In genomic region chr8:126979091-126979920, GRCm38 (mm10) we compare ENCODE assay signal across 9 mouse cellular contexts. TPM values are rescaled to one million over a fixed set of nuclear protein-coding genes. Genes with fewer than 3 reads are reported as not detected.
DNase-seq lines count a peak whose midpoint lies in the region; ATAC-seq and TF ChIP-seq lines count a peak whose summit lies in the region.
"Had no signal": no experiment of that assay in that cellular context is flagged by ENCODE, and none has a peak within 500 bp of the region (broad histone marks: within the 10 kb centered on the region; RNA-seq: fewer than 3 reads in every experiment).

No protein-coding gene starts in this region.

- H3K36me3 ChIP-seq in ES-Bruce4 (ENCODE audit: control insufficient read depth, insufficient read depth, low read length, poor library complexity, severe bottlenecking), result no peaks in the 10 kb centered on the region
- no peaks in the 10 kb centered on the region for H3K36me3 ChIP-seq in forebrain, embryonic 14.5 days (ENCODE audit: control insufficient read depth, insufficient read depth, low read length)
- H3K36me3 ChIP-seq in midbrain, embryonic 13.5 days, result no peaks in the 10 kb centered on the region

- TF ChIP-seq POLR2A in ES-Bruce4 (IDR thresholded peaks at IDR 0.05; ENCODE audit: insufficient read depth, low read length), result no peak

- no peaks in the 10 kb centered on the region for H3K27me3 ChIP-seq in ES-Bruce4 (ENCODE audit: control insufficient read depth, insufficient read depth, low read length, poor library complexity, severe bottlenecking)
- no peaks in the 10 kb centered on the region; the same call in 1 of the 2 replicates for H3K27me3 ChIP-seq in forebrain, embryonic 14.5 days (replicated peaks; ENCODE audit: control insufficient read depth, insufficient read depth, low read length)
- peaks cover 30% of the 10 kb centered on the region for H3K27me3 ChIP-seq in midbrain, embryonic 13.5 days

- TF ChIP-seq EP300 in ES-Bruce4 (IDR thresholded peaks at IDR 0.05; ENCODE audit: insufficient read depth, low read depth, low read length), result no peak

- no peaks in the 10 kb centered on the region for H3K9me3 ChIP-seq in ES-Bruce4 (replicated peaks; ENCODE audit: control insufficient read depth, insufficient read depth, low read length, poor library complexity, severe bottlenecking)
- no peaks in the 10 kb centered on the region for H3K9me3 ChIP-seq in forebrain, embryonic 14.5 days (replicated peaks; ENCODE audit: control insufficient read depth, low read length)
- H3K9me3 ChIP-seq in midbrain, embryonic 13.5 days, result no peaks in the 10 kb centered on the region

- H3K4me3 ChIP-seq in ES-Bruce4 (ENCODE audit: low read depth, low read length), result peak overlapping the region; percentile 36
- H3K4me3 ChIP-seq in forebrain, embryonic 14.5 days (ENCODE audit: low read depth, low read length), result peak overlapping the region; percentile 9; the same call in 1 of the 2 replicates
- H3K4me3 ChIP-seq in midbrain, embryonic 13.5 days (replicated peaks), result peak overlapping the region; percentile 11
- H3K4me3 ChIP-seq: erythroblast, embryonic 14.5 days had no signal

- ATAC-seq in forebrain, embryonic 14.5 days, result no peak
- ATAC-seq in midbrain, embryonic 13.5 days, result no peak

- no peaks in the 10 kb centered on the region for H3K4me1 ChIP-seq in ES-Bruce4 (ENCODE audit: control insufficient read depth, insufficient read depth, low read length)
- H3K4me1 ChIP-seq in forebrain, embryonic 14.5 days (ENCODE audit: control insufficient read depth, insufficient read depth, low read length), result no peaks in the 10 kb centered on the region
- H3K4me1 ChIP-seq in midbrain, embryonic 13.5 days (replicated peaks), result 0 out of 2 replicates have a peak, but pooled peaks cover 4% of the 10 kb centered on the region

- peak; percentile 59 for DNase-seq in 3T3-L1 (ENCODE audit: low read depth, low spot score)
- no peak for DNase-seq in forebrain, embryonic 14.5 days (ENCODE audit: low spot score)
- peak; percentile 31 for DNase-seq in kidney, postnatal 10 days
- DNase-seq in frontal cortex, postnatal 25 days (ENCODE audit: low spot score in 2 of 2), result no peak
- no peak for DNase-seq in cerebellum, postnatal 10 days
- DNase-seq in gastrocnemius, postnatal 10 days, result no peak

- H3K9ac ChIP-seq in ES-Bruce4 (ENCODE audit: low read depth, poor library complexity, severe bottlenecking), result no peak overlapping the region
- H3K9ac ChIP-seq in forebrain, embryonic 14.5 days (ENCODE audit: low read length), result no peak overlapping the region
- H3K9ac ChIP-seq in midbrain, embryonic 13.5 days (replicated peaks), result no peak overlapping the region

- no peak for TF ChIP-seq CTCF in ES-Bruce4 (IDR thresholded peaks at IDR 0.05; ENCODE audit: low read depth, low read length)

- no peak overlapping the region for H3K27ac ChIP-seq in ES-Bruce4 (ENCODE audit: insufficient read depth, low read length)
- H3K27ac ChIP-seq in forebrain, embryonic 14.5 days (ENCODE audit: low read depth, low read length), result no peak overlapping the region
- H3K27ac ChIP-seq in midbrain, embryonic 13.5 days, result no peak overlapping the region

- H3K4me2 ChIP-seq in forebrain, embryonic 14.5 days (ENCODE audit: low read length), result peak overlapping the region; percentile 36
- H3K4me2 ChIP-seq in midbrain, embryonic 13.5 days (replicated peaks), result peak overlapping the region; percentile 28

- 27% methylated on average over 27 of the region's 27 CpGs for WGBS in forebrain, embryonic 14.5 days
- WGBS in midbrain, embryonic 13.5 days, result 25% methylated on average over 27 of the region's 27 CpGs

RNA-seq across cellular contexts. Expression of gene Rbm34, which starts 8.4 kb away (rescaled TPM):
- polyA plus RNA-seq in ES-Bruce4 (2011; ENCODE audit: insufficient read depth, insufficient read length, low read depth, missing spikeins), result 55.0 and 58.7 TPM in 2 replicates
- polyA plus RNA-seq in forebrain, embryonic 14.5 days (2014; fragmentation: Nextera tagmentation; extraction: Ambion mirVana), result 19.7 and 22.1 TPM in 2 replicates
- polyA plus RNA-seq in midbrain, embryonic 13.5 days (2015; fragmentation: Nextera tagmentation; extraction: Ambion mirVana), result 26.5 and 29.6 TPM in 2 replicates
- total RNA-seq in gastrocnemius, postnatal 10 days (2021), result 1 to 10 TPM; 6.6 to 9.0 TPM

RNA-seq across cellular contexts. Expression of gene Tomm20, which starts 33.7 kb away (rescaled TPM):
- 642 and 659 TPM in 2 replicates for polyA plus RNA-seq in ES-Bruce4 (2011; ENCODE audit: insufficient read depth, insufficient read length, low read depth, missing spikeins)
- 218 and 229 TPM in 2 replicates for polyA plus RNA-seq in forebrain, embryonic 14.5 days (2014; fragmentation: Nextera tagmentation; extraction: Ambion mirVana)
- polyA plus RNA-seq in midbrain, embryonic 13.5 days (2015; fragmentation: Nextera tagmentation; extraction: Ambion mirVana), result 198 and 207 TPM in 2 replicates
- 100 to 1,000 TPM; 114 to 122 TPM for total RNA-seq in gastrocnemius, postnatal 10 days (2021)

Comparison
In these comparisons a context has a peak if more than half of its experiments do, and no peak if none do; other contexts are left out.
1. DNase-seq: peak in 3T3-L1 (single experiment) and kidney, postnatal 10 days (single experiment); none in forebrain, embryonic 14.5 days (single experiment), frontal cortex, postnatal 25 days (0 of 2), cerebellum, postnatal 10 days (0 of 2) and gastrocnemius, postnatal 10 days (single experiment).
2. Peak in every context shown above with its lines, with median percentiles within 50 percentile points of each other: H3K4me3 ChIP-seq.